Mouse (Mus musculus) kidney, adult 2 months (tissue): ENCODE measurements around the gene Bst2. TPM values are rescaled to one million over a fixed set of nuclear protein-coding genes. Genes with fewer than 3 reads are reported as not detected.

Experiments used
- DNase-seq: peaks from one replicate; pipeline ENCODE4 v3.0.0; 2021
- H3K27ac ChIP-seq: fragments of 200-500 bp; 2 replicates; pipeline ENCODE4 v1.5.1; 2012; ENCODE audit warnings: low read depth, low read length, control low read depth, inconsistent platforms; ENCODE audit not compliant: insufficient read depth
- H3K27me3 ChIP-seq: fragments of 200-500 bp; replicated peaks from 2 replicates; pipeline ENCODE4 v1.6.1; 2012; ENCODE audit warnings: mild to moderate bottlenecking, moderate library complexity, low read length, inconsistent platforms; ENCODE audit not compliant: control insufficient read depth, insufficient read depth
- H3K36me3 ChIP-seq: fragments of 200-500 bp; 2 replicates; pipeline ENCODE4 v1.6.1; 2012; ENCODE audit warnings: mild to moderate bottlenecking, moderate library complexity, low read length, inconsistent platforms; ENCODE audit not compliant: control insufficient read depth, insufficient read depth
- H3K4me1 ChIP-seq: fragments of 200-500 bp; 2 replicates; pipeline ENCODE4 v1.6.1; 2011; ENCODE audit warnings: low read length; ENCODE audit not compliant: control insufficient read depth, insufficient read depth
- H3K4me3 ChIP-seq: fragments of 200-500 bp; 2 replicates; pipeline ENCODE4 v1.5.1; 2011; ENCODE audit warnings: mild to moderate bottlenecking, low read depth, low read length, control low read depth; ENCODE audit not compliant: insufficient read depth
- CTCF ChIP-seq: fragments of 200-500 bp; conservative IDR thresholded peaks from 2 replicates; pipeline ENCODE4 v1.5.1; 2011; ENCODE audit warnings: low read depth, mild to moderate bottlenecking, control low read depth, low read length, moderate library complexity, mixed read lengths; ENCODE audit not compliant: insufficient read depth, insufficient read length
- POLR2A ChIP-seq: fragments of 200-500 bp; IDR thresholded peaks from one replicate; pipeline ENCODE4 v1.6.1; 2011; ENCODE audit warnings: low read depth, low read length, control low read depth
- WGBS: fragments of 180-500 bp; shearing (Covaris S2); methylation state at CpG from one replicate; pipeline ENCODE4 v1.1.7; 2018; 5-methylcytosine and 5-hydroxymethylcytosine counted together
- polyA plus RNA-seq: library from polyadenylated mRNA; depleted of rRNA; stranded (reverse); fragments of >200 nt; gene quantifications from 2 replicates; pipeline ENCODE4 v1.2.3, GENCODE M21; 2012; rRNA removed

The Bst2 gene
- polyA plus RNA-seq: 167 and 184 TPM in 2 replicates

DNA sequence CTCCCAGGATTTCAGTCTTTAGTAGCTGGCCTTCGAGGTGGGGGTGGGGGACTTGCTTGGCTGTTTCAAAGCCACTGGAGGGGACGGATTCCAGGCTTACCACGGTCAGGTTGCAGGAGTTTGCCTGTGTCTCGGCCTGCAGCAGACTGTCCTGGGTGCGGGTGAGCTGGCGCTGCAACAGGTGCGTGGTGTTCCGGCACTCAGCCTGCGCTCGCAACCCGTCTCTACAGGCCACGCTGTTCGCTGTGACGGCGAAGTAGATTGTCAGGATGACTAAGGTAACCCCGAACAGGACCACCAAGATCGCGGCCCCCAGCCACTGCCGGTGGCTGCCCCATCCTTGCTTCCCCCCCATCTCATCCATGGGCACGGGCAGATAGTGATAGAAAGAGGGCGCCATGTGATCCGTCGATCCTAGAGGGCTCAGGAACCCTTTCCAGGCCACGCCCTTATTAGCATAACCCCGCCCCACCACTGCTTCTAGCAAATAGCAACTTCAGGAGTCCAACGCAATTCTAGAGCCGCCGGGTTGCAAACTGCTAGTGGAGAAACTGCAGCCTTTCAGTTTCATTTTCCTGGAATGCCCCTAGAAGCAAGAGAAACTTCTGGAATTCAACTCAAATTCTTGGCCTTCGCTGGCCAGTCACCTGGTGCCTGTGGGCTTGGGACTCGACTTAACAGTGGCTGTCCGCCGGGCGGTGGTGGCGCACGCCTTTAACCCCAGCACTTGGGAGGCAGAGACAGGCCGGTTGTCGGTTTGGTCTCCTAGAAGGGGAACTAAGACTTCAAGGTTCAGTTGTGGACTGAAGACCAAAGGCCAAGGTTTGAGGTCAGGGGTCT is at the start of gene Bst2:
Gene Bst2, minus strand, starts transcription at position 429 of the 840 bp plus-strand sequence.
- no peaks in the 10 kb centered on the region for H3K27me3 ChIP-seq
- H3K36me3 ChIP-seq: no peaks in the 10 kb centered on the region
- TF ChIP-seq POLR2A (no peak), CTCF (no peak)
- peak within 1 kb of the TSS; percentile 74 for H3K27ac ChIP-seq
- DNase-seq: peak; percentile 96
- H3K4me3 ChIP-seq: peak within 1 kb of the TSS; percentile 65
- 0 out of 2 replicates have a peak, but pooled peaks cover 4% of the 10 kb centered on the region for H3K4me1 ChIP-seq
- 4% methylated on average over 37 of the region's 37 CpGs for WGBS

DNA sequence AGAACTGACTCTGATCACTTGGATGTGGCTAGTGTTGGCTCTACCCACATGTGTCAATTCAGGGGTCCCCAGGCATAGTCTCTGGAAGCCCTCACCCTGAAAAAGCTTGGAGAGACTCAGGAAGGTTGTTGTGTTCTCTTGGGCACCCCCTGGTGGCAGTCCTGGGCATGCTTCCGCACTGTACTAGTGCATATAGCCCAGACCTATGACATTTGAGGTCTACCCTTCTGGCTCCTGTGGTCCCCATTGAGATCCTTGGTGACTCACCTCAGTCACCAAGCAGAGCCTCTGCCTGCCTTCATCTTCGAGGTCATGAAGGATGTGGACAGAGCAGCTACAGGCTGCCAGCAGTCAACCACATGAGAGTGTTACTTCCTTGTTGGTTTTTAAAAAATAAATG is 49.6 kb upstream of the Bst2 start:
- H3K27ac ChIP-seq: no peak overlapping the region
- H3K4me3 ChIP-seq: no peak overlapping the region
- TF ChIP-seq POLR2A (no peak), CTCF (peak; percentile 69)
- H3K36me3 ChIP-seq: no peaks in the 10 kb centered on the region; the same call in 1 of the 2 replicates
- peak; percentile 63 for DNase-seq
- WGBS: 73% methylated on average over 2 of the region's 2 CpGs
- peaks cover 2% of the 10 kb centered on the region; the same call in 1 of the 2 replicates for H3K4me1 ChIP-seq
- no peaks in the 10 kb centered on the region for H3K27me3 ChIP-seq

DNA sequence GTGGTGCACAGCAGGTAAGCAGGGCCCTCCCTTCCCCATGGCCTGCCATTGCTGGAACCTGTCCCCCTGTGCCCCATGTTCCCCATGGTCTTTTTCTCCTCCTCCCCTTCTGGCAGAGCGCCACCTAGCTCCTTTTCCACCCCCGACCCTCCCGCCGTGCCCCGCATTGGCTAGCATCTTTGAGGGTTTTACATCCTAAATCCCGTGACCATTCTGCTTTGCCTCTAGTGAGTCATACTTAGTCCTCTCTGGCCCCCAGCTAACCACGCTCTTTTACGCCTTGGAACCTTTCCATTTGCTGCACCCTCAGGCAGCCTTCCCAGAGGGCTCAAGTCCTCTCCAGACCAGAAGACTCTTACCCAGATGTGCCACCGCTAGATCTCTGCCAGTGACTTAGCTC is 42.9 kb upstream of the Bst2 start:
- no peak for DNase-seq
- Histone ChIP-seq H3K4me1 (no peaks in the 10 kb centered on the region), H3K27ac (no peak overlapping the region), H3K36me3 (no peaks in the 10 kb centered on the region; the same call in 1 of the 2 replicates), H3K27me3 (no peaks in the 10 kb centered on the region), H3K4me3 (no peak overlapping the region)
- TF ChIP-seq POLR2A (no peak), CTCF (no peak)
- WGBS: 85% methylated on average over 7 of the region's 9 CpGs

DNA sequence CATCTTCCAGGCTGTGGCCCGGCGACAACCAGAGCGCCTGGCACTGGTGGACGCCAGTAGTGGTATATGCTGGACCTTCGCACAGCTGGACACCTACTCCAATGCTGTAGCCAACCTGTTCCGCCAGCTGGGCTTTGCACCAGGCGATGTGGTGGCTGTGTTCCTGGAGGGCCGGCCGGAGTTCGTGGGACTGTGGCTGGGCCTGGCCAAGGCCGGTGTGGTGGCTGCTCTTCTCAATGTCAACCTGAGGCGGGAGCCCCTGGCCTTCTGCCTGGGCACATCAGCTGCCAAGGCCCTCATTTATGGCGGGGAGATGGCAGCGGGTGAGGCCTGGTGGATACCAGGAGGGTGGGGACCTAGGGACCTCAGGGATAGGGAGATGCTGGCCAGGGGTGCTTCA is 42.2 kb upstream of the Bst2 start:
- no peak overlapping the region for H3K27ac ChIP-seq
- H3K36me3 ChIP-seq: no peaks in the 10 kb centered on the region
- H3K27me3 ChIP-seq: no peaks in the 10 kb centered on the region
- 85% methylated on average over 14 of the region's 14 CpGs for WGBS
- no peak for DNase-seq
- no peak overlapping the region for H3K4me3 ChIP-seq
- no peak for TF ChIP-seq CTCF
- TF ChIP-seq POLR2A: no peak
- H3K4me1 ChIP-seq: no peaks in the 10 kb centered on the region

DNA sequence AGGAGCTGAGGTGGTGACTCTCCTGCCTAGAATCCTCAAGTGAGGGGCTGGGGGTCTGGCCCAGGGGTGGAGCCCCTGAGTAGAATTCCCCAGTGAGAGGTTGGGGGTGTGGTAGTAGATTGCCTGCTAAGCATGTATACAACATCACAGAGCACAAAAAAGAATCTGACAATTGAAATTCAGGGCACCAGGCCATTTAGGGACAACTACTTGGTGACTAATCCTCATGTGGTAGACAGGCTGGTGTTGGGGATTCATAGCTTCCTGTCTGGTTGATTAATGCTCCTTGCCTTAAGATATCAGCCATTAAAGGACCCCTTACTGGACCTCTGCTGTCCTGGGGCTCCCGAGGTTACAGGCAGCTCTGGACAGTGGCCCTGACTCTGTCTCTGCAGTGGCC is 41.8 kb upstream of the Bst2 start:
- Histone ChIP-seq H3K27me3 (no peaks in the 10 kb centered on the region), H3K27ac (no peak overlapping the region), H3K36me3 (no peaks in the 10 kb centered on the region), H3K4me3 (no peak overlapping the region), H3K4me1 (no peaks in the 10 kb centered on the region)
- no peak for TF ChIP-seq CTCF
- no peak for TF ChIP-seq POLR2A
- no peak for DNase-seq
- 53% methylated on average over 1 of the region's 1 CpGs for WGBS

DNA sequence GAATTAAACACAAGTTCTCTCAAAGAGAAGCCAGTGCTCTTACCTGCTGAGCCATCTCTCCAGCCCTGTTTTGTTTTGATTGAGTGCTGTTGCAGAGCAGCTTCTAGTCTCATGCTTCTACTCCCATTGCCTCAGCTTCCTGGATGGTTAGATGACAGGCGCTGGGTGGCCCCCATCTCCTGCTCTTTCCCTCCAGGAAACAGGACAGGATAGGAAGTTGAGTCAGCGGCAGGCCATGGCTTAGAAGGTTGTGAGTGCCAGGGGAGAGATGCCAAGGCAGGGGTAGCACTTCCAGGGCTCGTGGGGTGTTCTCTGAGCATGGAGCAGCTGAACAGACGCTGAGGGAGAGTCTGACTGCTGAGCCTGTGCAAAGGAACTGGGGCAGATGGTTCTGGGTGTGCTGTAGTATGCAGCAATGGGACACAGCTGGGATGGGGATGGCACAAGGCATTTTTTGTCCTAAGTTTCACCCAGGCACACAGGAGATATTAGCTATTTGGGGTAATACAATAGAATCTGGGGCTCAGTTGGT is 40.7 kb upstream of the Bst2 start:
- H3K27ac ChIP-seq: no peak overlapping the region
- H3K27me3 ChIP-seq: no peaks in the 10 kb centered on the region
- no peak for DNase-seq
- whole genome bisulfite sequencing: 72% methylated on average over 4 of the region's 4 CpGs
- H3K4me3 ChIP-seq: no peak overlapping the region
- no peak for TF ChIP-seq CTCF
- TF ChIP-seq POLR2A: no peak
- no peaks in the 10 kb centered on the region for H3K36me3 ChIP-seq
- H3K4me1 ChIP-seq: no peaks in the 10 kb centered on the region

DNA sequence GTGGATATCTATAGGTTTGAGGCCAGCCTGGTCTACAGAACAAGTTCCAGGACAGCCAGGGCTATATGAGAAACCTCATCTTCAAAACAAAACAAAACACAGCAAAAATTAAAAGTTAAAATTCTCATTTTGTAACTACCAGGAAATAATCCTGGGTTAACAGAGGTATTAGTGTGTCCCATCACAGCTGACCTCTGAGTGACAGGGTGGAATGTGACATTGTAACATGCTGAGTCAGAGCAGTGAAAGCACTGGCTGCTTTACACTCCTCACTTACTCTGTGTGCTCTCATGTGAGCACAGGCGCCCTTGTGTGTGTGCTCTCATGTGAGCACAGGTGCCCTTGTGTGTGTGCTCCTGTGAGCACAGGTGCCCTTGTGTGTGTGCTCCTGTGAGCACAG is 37.8 kb upstream of the Bst2 start:
- WGBS: 56% methylated on average over 1 of the region's 1 CpGs
- no peaks in the 10 kb centered on the region for H3K36me3 ChIP-seq
- TF ChIP-seq CTCF (no peak), POLR2A (no peak)

More for the DNA sequence above, 37.8 kb upstream of the Bst2 start:
- DNase-seq: no peak
- Histone ChIP-seq H3K4me1 (peaks cover 5% of the 10 kb centered on the region; the same call in 1 of the 2 replicates), H3K27ac (no peak overlapping the region), H3K27me3 (no peaks in the 10 kb centered on the region), H3K4me3 (no peak overlapping the region)
